Mouse (Mus musculus) liver, embryonic 14.5 days (tissue): ENCODE results near the gene Fam186b.

ENCODE experiments used
- CTCF ChIP-seq: IDR thresholded peaks from 2 replicates; pipeline ENCODE4 v1.5.1; 2016; ENCODE audit warnings: antibody characterized with exemption, low read depth, control low read depth
- EP300 ChIP-seq: IDR thresholded peaks from 2 replicates; pipeline ENCODE4 v1.6.1; 2016; ENCODE audit warnings: antibody characterized with exemption, low read depth

DNA sequence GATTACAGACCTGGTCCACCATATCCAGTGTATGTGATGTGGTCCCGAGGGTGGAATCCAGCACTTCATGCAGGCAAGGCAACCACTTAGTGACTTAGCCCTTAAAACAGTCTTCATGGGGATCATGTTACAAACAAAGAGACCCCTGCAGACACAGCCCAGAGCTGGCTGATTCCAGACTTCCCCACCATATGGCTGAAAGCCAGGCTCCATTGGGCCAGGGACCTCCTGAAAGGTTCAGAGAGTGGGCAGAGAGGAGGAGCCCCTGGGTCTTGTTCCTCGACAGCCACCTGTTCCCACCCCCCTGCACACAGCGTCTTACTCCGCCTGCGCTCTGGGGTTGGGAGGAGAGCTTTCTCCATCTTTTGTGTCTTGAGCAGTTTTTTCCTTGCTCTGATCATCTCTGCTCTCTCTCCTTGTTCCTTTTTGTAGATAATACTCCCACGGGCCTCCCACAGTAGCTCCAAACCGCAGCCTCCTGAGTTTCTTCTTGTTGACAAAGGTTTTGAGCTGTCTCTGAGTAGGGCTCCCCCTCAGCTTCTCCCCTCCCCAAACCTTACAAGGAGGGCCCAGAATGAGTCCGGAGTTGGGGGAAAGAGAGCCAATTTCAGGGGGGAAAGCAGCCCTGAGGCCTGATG, 74.3 kb downstream of the Fam186b start:
- TF ChIP-seq CTCF: no peak
- TF ChIP-seq EP300: no peak
